Mouse (Mus musculus): ENCODE data around the gene Chek2.

DNA sequence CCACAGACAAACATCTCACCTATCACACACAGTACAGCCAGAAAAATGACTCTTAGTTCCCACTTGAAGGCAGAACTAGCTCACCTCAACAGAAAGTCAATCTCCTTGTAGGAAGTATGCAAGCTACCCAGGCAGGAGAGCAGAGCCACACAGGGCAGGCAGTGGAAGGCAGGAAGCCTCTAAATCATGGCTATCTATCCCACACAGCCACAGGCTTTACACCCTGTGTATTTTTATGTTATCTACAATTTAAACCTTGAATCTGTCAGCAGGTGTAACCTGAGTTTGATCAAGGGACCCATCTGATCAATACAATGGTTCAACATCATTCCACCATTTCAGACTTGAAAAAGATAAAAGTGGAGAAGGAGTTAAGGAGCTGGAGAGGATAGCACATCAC, 37.0 kb upstream of the Chek2 start:
- no peak for TF ChIP-seq POLR2A (IDR thresholded peaks at IDR 0.05; ENCODE audit: low read depth, low read length)
- TF ChIP-seq CTCF (IDR thresholded peaks at IDR 0.05; ENCODE audit: borderline replicate concordance, insufficient read depth, low read length): no peak

All from embryonic fibroblast, embryonic 13.5 days (primary cell).